Mouse (Mus musculus): Measurements from ENCODE around the gene Lrrc4b.

Gene Lrrc4b

GRCm38 (mm10) chr7:44485572-44486195 is 56.9 kb downstream of the Lrrc4b start:
- no peak for DNase-seq (ENCODE audit: low spot score in 2 of 2)

DNA sequence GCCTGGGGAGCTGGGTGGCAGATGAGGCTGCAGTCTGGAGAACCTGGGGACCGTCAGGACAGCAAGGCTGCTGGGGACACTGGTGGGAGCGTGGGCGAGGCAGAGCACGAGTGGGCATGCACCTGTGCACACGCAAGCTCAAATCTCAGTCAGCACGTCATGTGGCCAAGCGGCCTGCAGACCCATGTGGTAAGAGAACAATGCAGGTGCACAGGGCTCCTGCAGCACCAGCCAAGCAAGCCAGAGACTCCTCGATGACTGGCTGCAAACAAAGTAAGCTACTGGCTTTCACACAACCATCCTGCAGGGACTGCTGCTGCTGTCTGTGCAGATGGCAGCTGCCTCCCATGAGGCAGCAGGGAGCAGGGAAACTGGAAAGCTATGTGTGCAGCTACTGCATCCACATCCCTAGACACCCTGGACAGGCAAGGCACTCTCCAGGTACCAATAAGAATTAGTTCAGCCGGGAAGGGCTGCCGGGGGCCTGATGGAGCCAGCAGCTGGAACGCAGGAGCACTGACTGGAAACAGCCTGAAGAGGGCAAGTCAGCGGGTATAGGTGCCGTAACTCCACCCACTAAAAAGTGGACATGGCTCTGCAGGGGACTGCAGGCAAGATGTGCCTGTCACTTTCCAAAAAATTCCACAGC is 58.2 kb downstream of the Lrrc4b start:
- no peak for DNase-seq (ENCODE audit: low spot score in 2 of 2)

- no peak for DNase-seq (ENCODE audit: low spot score in 2 of 2)
These were observed 59.1 kb downstream of the Lrrc4b start for GRCm38 (mm10) chr7:44487936-44488335.

- no peak for DNase-seq (ENCODE audit: low spot score in 2 of 2)
These were observed 59.7 kb downstream of the Lrrc4b start for GRCm38 (mm10) chr7:44488545-44488944.

DNA sequence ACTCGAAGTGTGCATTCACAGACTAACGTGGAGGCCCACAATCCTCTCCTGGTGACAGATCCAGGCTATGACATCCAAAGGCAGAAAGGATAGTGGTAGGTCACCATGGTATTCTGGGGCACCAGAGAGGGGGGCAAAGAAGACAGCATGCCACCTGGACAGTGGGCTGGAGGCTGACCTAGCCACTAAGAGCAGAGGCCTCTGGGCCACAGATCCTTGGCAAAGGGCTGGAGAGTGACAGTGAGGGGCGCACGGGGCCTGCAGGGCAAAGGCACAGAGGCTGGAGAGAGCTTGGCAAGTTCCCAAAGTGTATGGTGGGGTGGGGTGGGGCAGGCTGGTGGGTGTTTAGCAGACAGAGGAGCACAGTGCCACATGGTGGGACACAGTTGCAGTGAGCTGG is 61.5 kb downstream of the Lrrc4b start:
- DNase-seq (ENCODE audit: low spot score in 2 of 2): no peak

DNA sequence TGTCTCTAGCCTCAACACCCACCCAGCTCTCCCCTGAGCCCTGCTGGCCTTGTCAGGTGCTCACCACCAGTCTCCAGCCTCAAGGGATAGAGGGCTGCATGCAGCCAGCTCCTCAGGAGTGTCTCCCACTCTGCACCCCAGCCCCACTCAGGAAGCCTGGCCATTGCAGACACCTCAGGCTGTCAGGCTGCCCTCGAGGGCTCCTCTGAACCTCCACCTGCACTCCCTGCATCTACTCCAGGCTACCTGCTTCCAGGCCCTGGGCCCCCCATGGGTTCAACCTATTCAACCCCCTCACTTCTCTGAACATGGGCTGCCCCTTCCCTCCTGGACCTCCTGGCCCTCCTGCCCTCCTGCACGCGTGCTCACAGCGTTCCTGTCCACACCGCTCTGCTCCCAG is 62.6 kb downstream of the Lrrc4b start:
- DNase-seq (ENCODE audit: low spot score in 2 of 2): no peak

DNA sequence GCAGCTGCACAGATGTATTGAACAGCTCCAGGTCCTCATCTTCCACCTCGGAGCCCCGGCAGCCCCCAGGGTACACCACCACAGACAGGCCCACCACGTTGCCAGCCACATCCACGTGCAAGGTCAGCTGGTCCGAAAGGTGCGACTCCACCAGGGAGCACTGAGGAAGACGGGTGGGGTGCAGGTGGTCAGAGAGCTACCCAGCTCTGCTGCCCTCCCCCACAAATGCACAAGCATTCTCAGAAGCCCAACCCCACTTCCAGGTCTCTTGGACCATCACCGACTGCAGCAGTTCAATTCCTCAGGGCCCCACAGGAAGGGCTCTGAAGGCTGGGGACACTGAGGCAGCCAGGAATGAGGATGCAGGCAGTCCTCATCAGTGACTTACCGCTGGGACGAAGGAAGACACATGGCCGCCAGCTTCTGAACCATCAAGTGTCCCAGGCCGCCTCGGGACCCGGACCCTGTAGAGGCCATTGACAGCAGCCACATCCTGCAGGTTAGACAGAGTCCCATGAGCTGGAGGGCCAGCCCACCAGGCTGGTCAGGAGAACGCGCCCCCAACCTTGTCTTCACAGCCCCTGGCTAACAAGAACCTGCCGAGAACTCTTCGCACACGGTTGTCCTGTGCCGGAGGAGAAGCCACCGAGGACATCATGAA is 63.5 kb downstream of the Lrrc4b start:
- DNase-seq (ENCODE audit: low spot score in 2 of 2): no peak

DNA sequence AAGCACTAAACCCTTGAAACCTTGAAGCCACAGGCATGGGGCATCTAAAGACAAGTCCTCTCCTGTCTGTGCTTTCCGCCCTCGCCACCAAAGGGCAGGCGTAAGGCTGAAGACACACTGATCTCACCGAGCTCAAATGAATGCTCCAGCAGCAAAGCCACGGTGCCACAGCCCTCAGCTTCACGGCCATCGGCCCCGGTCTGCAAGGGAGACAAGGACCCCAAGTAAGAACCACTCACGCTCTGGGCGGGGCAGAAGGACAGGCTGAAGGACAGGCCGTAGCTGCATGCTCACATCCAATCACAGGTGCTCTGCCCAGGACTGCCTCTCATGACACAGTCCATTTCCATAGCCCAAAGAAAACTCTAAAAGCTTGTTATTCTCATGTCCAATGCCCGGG is 65.9 kb downstream of the Lrrc4b start:
- no peak for DNase-seq (ENCODE audit: low spot score in 2 of 2)

- no peak for DNase-seq (ENCODE audit: low spot score in 2 of 2)
These were observed 66.3 kb downstream of the Lrrc4b start for GRCm38 (mm10) chr7:44495086-44495485.

- peak; percentile 97 to 98 for DNase-seq (ENCODE audit: low spot score in 2 of 2)
These were observed 67.4 kb downstream of the Lrrc4b start, which contains the start of the genes Emc10 and Fam71e1 for GRCm38 (mm10) chr7:44495992-44496770. Gene Emc10 (minus strand): TSS chr7:44496529. Gene Fam71e1 (plus strand): TSS chr7:44496581.

DNA sequence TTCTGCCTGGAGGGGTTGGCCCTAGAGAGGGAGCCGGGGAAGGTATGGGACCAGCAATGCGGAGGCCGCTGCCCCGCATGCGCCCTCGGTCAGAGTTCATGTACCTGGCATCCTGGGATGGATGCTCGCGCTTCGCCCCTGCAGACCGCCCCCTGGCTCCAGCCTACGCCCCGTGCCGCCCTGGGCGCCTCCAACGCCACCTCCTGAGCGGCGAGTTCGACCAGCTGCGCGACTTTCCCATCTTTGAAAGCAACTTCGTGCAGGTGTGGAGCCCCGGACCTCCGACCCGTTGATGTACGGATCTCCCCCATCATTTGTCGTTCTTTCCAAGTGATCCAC is 67.9 kb downstream of the Lrrc4b start:
- no peak for DNase-seq (ENCODE audit: low spot score in 2 of 2)

GRCm38 (mm10) chr7:44497361-44498055 is 68.7 kb downstream of the Lrrc4b start:
- DNase-seq (ENCODE audit: low spot score in 2 of 2): no peak

DNA sequence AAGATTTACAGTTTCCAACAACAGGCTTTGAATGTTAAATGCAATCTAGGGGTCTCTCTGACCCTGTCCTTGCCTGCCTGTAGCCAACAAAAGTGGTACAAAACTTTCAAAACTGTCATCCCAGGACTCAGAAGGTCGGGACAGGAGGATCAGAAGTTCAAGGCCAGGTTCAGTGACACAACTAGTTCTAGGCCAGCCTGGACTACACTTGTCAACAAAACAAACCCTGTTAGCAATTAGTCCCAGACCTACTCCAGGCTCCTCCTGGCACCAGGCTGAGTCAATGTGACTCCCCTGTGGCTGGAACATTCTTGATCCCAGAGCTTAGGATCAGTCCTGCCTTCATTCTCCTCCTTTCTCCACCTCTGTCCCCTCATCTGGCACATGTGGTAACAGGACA is 70.1 kb downstream of the Lrrc4b start:
- no peak for DNase-seq (ENCODE audit: low spot score in 2 of 2)

GRCm38 (mm10) chr7:44500046-44500445 is 71.2 kb downstream of the Lrrc4b start:
- DNase-seq (ENCODE audit: low spot score in 2 of 2): no peak

- peak; percentile 74 to 88 for DNase-seq (ENCODE audit: low spot score in 2 of 2)
These were observed 72.8 kb downstream of the Lrrc4b start for GRCm38 (mm10) chr7:44501563-44502115.

DNA sequence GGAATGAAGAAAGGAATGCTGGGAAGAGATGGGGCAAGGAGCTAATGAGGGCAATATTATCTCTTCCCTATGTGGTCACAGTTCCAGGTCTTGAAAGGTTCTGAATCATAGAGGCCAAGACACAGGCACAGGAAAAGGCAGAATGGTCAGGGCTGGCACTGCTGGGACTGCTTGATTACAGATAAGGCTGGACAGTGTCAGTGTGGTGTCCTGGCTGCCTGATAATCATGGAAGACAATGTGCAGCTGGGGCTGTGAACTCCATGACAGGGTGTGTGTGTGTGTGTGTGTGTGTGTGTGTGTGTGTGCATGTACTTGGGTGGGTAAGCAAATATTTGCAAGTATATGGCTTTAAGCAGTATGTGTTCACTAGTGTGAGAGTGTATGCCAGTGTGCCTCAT is 78.7 kb downstream of the Lrrc4b start:
- no peak for DNase-seq (ENCODE audit: low spot score in 2 of 2)
